Mouse (Mus musculus): ENCODE data around the gene Smoc1.

Gene Smoc1

DNA sequence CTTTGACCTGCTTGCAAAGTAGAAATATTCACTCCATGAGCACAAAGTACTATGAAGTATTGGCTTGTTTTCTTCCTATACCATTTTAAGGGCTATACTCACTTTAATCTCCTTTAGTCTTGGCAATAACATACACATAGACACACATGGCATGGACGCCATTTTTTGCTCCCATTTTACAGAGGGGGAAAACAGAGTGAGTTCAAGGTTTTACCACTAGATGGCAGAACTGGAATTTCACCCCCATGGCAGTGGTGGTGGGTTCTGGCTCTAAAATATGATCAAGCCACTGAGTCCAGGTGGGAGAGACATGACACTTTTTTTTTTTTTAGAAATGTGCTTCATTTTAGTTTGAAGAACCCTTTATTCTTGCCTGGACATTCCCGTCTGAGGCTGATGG, 1.6 kb upstream of the Smoc1 start:
- DNase-seq (ENCODE audit: low read depth, low spot score) = no peak

DNA sequence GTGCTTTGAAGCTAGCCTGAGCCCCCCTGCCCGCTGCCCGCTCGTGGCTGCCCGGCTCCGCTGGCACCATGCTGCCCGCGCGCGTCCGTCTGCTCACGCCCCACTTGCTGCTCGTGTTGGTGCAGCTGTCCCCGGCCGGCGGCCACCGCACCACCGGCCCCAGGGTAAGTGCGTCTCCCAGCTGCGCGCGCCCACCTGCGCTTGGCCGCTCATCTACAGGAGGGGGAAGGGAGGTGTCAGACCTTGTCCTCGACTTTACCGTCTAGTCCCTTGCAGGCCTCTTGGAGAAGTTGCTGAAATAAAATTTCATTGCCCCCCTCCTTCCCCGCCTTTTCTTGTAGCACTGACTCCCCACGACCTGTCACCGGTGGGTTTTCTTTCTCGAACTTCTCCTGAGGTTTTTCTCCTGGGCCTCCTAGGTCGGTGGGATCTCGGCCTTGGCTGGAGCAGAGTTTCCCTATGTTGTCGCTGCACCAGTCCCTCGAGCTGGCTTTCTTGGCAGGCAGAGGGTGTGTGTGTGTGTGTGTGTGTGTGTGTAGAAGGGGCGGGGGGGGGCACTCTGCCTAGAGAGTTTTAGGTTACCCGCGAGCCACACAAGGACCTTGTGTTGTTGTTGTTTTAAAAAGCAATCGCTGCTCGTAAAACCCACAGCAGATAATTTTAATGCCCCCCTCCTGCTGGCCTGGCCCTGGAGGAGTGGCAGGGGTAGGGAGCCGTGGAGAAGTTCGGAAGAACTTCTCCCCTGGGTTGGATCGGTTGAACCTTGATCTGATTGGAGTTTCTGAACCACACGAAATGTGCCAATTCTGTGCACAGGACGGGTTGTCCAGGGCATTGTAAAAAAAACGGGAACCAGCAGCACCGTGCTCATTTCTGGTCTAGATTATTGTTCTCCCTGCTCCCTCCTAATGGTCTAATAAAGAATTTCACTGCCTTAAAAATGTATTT, 661 bp downstream of the Smoc1 start:
- DNase-seq (ENCODE audit: low read depth, low spot score) = peak; percentile 39

DNA sequence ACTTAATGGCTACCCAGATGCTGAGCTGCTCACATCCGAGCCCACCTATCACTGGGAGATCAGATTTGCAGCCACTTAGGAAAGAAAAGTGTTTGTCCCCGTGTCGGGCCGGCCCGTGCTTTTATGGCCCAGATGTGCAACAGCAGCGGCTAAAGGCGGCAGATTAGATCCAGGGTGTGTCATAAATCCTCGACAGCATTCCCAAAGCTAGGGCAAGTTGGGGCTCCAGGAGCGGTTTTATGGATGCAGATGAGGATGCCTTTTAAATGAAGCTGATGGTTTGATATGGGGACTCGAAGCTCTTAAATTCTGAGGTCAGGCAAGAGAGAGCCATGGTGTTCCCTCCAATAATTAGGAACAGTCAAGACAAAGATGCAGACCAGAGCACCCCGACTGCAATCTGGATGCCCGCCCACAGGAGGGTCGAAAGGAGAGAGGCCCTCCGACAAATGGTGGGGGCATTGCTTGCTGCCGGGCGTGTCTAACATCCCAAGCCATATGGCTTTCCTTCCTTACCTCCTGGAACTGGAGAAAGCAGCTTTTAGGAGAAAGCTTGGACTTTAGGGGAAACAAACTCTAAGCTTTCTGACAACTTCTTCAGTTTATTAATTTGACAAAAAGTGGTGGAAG, 1.8 kb downstream of the Smoc1 start:
- DNase-seq (ENCODE audit: low read depth, low spot score) = peak; percentile 53

GRCm38 (mm10) chr12:81029731-81030130, 3.1 kb downstream of the Smoc1 start:
- DNase-seq (ENCODE audit: low read depth, low spot score) = peak; percentile 41

DNA sequence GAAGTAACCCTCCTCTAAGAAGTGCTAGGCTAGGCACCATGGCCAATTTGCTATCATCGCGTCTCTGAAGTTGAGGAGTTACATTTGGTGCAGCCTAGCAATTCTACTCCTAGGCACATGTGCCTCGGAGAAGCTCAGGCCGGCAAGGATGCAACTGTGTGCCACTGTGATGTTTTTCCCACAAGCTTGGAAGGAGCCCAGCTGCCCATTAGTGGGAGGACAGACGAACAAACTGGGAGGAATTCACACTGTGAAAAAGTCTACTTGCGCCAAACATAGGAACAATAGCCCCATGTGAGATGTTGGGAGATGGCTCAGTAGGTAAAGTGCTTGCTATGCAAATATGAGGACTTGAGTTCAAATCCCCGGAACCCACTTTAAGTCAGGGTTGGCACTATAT, 5.0 kb downstream of the Smoc1 start:
- no peak for DNase-seq (ENCODE audit: low read depth, low spot score)

- DNase-seq (ENCODE audit: low read depth, low spot score) = no peak
Observed at GRCm38 (mm10) chr12:81033389-81034041, 6.9 kb downstream of the Smoc1 start.

DNA sequence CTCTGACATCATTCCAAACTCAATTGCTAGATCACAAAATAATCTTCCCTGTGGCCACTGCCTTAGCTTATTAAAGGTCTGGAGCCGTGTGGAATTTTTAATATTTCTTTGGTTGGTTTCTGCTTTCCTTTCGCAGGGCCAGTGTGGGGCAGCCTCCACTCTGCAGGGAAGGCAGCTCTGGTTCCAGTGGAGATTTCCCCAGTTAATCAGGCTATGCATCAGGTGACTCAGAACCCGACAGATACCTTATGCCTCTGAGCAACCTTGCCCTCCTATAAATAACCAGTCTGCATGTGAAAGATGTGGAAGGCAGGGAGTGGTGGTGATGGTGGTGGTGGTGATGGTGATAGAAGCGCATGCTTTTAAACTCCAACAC, 7.4 kb downstream of the Smoc1 start:
- DNase-seq (ENCODE audit: low read depth, low spot score) = no peak

DNA sequence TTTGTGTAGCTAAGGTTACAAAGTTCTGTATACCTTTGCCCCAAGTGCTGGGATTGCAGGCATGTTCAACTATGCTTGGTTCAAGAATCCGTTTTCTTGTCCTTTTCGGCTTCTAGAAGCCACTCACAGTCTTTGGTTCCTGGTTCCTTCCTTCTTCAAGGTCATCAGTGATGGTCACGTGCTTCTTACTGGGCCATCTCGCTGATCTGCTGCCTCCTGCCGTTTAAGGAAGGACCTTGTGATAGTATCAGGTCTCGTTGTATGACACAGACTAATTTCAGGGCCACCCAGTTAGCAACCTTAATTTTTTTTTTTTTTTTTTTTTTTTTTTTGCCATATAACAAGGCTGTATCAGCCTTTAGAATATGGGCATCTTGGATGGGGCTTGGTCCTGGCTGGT, 9.2 kb downstream of the Smoc1 start:
- DNase-seq (ENCODE audit: low read depth, low spot score) = no peak

GRCm38 (mm10) chr12:81043616-81044015, 17.0 kb downstream of the Smoc1 start:
- peak; percentile 34 for DNase-seq (ENCODE audit: low read depth, low spot score)

GRCm38 (mm10) chr12:81046926-81047325, 20.3 kb downstream of the Smoc1 start:
- no peak for DNase-seq (ENCODE audit: low read depth, low spot score)

- DNase-seq (ENCODE audit: low read depth, low spot score) = no peak
Observed at GRCm38 (mm10) chr12:81049661-81050060, 23.1 kb downstream of the Smoc1 start.

DNA sequence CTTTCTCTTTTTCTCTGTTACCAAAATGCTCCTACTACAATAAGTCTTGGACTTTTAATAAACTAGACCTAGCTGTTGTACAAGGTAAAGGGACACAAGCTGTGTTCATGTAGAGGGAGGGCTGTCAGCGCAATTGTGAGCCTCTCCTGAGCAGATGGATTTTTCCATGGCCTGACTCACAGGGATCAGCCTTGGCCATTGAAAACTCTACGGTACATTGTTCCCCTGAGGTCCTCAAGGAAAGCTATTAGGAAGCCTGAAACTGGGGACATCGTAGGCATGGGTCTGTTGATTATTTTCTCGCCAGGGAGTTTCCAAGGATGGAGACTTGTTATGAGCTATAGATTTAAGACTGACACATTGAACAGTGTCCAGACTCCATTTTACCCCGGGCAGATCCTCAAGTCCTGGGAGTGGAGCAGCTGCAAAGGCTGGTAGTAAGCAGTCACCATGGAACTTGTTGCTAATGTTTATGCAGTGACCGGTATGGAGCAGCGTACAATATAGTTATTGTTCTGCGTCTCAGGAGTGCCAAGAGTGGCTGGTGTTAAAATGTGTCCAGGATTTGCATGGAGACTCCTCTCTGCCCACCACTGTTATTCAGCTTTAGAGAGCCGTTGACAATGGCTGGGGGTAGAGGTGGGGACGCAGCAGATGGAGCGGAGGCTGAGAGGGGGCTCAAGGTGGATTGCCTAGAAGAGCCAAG, 28.5 kb downstream of the Smoc1 start:
- peak; percentile 27 for DNase-seq (ENCODE audit: low read depth, low spot score)

DNA sequence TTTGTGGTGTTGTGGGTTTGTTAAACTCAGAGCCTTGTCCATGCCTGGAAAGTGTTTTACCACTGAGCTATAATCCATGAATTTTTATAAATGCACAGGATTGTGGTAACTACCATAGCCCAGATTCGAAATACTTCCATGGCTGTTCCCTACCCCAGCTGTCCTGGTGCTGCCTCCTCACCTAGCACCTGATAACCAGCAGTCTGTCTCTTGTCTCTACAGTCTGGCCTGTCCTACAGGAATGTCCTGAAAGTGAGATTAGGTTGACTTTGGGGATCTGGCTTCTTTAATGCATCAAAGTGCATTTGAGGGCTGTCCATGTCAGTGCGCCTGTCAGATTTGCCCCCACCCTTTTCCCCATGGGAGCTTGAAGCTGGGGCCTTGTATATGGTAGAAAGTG, 29.2 kb downstream of the Smoc1 start:
- no peak for DNase-seq (ENCODE audit: low read depth, low spot score)

GRCm38 (mm10) chr12:81057619-81058018, 31.0 kb downstream of the Smoc1 start:
- no peak for DNase-seq (ENCODE audit: low read depth, low spot score)

DNA sequence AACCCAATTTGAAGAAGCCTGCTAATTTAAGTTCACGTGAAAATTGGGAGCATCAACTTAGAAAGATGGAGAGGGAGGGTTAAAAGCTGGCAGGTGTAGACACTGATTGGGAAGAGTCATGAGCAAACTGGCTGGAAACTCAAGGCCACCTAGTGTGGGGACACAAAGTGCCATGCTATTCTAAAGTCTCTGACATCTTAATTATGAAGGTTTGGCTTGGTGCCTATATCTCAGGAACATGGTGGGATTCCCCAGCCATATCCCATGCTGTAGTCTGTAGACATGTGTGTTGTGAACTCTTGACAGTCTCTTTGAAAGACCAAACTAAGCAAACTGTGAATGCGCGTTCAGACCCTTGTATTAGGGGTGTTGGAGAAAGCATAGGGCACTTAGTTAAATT, 32.0 kb downstream of the Smoc1 start:
- DNase-seq (ENCODE audit: low read depth, low spot score) = no peak

DNA sequence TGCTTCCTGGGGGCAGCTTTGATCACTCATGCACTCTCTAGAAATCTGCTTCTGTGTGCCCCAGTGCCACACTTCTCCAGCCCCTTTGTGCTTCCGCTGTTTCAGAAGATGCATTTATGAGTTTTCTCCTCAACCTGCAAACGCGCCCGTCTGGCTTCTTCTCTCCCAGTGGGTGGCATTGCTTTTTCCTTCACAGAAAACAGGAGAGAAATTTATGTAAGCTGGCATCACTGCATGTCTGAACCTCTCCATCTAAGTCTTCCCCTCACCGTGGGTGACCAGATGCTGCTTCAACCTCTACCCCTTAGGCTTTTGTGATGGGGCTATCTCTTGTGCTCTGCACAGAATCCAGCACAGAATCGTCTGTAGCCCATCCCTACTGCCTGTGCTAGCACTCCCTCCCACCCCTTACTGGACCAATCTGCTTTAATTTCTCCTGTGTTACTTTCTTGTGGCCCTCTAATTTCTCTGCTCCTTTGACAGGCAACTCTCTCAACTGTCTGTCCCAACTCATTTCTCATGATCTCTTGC, 35.3 kb downstream of the Smoc1 start:
- DNase-seq (ENCODE audit: low read depth, low spot score) = no peak

DNA sequence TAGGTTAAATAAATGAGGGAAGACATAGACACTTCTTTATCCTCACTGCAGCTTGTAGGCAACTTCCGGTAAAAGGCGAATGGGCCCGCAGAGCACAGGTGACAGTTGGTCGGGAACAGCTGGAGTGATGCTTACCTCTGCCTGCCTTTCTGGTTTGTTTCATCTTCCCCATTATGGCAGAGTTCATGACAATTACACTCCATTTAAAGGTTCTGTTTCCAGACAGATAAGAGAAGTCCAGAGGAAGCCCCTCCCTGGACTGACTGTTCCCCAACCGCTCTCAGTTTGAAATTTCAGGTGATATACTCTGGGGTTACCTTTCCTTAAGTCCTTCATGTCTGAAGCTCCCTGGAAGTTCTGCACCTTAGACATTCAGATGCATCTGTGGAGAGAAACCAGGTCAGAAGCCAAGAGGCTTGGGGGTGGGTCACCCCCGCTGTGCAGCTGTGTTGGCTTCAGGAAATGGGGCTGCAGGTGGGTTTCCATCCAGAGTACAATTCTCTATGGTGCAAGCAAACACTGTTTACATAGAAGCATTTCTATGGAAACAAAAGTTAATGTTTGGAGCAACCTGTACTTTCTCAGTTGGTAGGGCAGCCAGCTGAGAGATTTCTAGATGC, 36.8 kb downstream of the Smoc1 start:
- DNase-seq (ENCODE audit: low read depth, low spot score) = no peak

- DNase-seq (ENCODE audit: low read depth, low spot score) = no peak
Observed at GRCm38 (mm10) chr12:81074139-81074538, 47.5 kb downstream of the Smoc1 start.

- DNase-seq (ENCODE audit: low read depth, low spot score) = no peak
Observed at GRCm38 (mm10) chr12:81074941-81075340, 48.3 kb downstream of the Smoc1 start.

DNA sequence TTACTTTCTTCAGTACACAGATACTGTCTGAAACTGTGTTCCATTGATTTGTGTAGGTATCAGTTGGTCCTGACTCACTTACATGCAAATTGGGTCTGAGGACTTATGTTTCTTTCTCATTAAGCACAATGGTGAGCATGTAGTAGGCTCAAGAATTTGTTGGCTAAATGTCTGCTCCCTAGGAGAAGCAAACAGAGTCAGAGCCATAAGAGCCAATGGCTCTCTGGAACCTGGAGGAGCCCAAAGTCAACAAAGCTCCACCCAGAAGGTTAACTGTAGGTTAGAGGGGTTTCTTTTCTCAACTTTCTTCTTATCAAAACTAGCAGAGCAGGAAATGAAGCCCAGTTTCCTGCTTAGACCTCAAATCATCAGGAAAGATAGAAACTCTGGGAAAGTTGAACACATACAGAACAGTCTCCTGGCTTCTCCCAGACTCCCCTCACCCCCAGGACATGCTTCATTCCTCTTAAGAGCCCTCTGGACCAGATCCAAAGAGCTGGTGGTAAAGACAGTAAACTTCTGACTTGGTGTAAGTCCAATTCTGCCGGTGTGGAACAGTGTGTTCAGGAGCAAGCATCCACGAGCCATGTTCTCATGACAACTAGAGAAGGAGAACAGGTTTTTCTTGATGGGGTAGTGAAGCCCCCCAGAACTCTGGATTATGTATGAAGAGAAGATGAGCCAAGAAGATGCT, 51.5 kb downstream of the Smoc1 start:
- no peak for DNase-seq (ENCODE audit: low read depth, low spot score)

DNA sequence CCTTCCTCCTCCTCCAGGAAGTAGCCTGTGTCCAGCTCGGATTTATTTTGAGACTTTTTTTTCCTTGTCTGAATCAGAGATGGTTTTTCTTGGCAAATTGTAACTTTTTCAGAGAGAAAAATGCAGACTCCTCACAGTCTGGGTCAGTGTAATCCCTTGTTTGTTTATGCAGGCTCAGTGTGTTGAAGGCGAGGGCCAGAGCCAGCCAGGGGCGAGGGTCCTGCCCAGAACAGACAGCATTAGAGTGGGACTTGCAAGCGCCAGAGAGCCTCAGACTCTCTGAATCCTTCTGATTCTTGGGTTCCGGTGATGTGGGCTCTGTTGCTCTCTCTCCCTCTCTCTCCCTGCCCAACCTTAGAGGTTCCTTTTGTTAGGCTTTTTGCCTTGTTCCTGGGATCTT, 53.7 kb downstream of the Smoc1 start:
- DNase-seq (ENCODE audit: low read depth, low spot score) = no peak

Data from mesoderm, embryonic 11.5 days (tissue).